Mouse (Mus musculus): ENCODE results near the gene 9130213A22Rik. TPM values are rescaled to one million over a fixed set of nuclear protein-coding genes. Genes with fewer than 3 reads are reported as not detected.

The 9130213A22Rik gene
- polyA plus RNA-seq, 1 experiment, result 1.3 TPM

DNA sequence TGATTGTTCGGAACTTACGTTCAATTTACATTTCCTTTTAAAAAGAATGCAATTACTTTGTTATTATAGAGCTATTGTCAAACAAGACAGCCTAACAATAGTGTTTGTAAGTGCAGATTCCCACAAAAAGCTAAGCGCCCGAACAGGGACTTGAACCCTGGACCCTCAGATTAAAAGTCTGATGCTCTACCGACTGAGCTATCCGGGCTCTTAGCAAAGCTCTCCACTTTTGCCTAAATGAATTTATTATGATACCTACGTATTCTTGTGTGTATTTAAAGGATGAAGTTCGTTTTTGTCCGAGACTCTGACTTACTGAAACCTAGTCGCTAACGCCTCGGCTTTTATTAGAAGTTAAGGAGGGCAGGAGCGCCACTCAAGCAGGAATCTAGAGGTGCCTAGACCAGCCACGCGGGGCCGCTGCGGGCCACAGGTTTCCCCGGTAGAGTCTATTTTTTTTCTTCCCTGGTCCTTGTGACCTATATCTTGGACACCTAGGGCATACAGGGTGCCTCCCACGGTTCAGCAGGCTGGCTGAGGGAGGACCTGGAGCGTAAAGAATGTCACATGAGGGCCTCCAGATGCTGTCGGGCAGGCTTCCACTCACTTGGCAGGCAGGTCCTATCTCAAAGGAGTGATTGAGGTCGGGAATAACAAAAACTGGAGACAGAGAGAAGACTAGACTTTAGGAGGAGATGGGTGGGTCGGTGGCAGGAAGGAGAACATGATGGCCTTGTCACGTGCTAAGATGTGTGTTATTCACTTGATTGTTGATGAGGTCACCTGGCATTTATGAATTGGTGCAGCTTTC lies 2.9 kb upstream of the 9130213A22Rik start:
- peak overlapping the region; percentile 74 for H3K27ac ChIP-seq (ENCODE audit: control insufficient read depth, insufficient read depth, low read length)
- H3K27me3 ChIP-seq (ENCODE audit: control insufficient read depth, insufficient read depth, low read length), result peaks cover 13% of the 10 kb centered on the region
- no peaks in the 10 kb centered on the region for H3K36me3 ChIP-seq (ENCODE audit: control insufficient read depth, insufficient read depth, low read length)
- peak overlapping the region; percentile 67 for H3K4me3 ChIP-seq (ENCODE audit: control insufficient read depth, insufficient read depth, low read length)
- WGBS, result under 1% methylated on average over 24 of the region's 24 CpGs
- DNase-seq, result peak; percentile 80
- TF ChIP-seq POLR2A (IDR thresholded peaks at IDR 0.05; ENCODE audit: control insufficient read depth, extremely low read depth, insufficient read depth, low read length, poor library complexity), result no peak
- TF ChIP-seq CTCF (IDR thresholded peaks at IDR 0.05; ENCODE audit: borderline replicate concordance, control insufficient read depth, extremely low read depth, insufficient read depth, low read length, poor library complexity), result no peak
- peaks cover 33% of the 10 kb centered on the region for H3K4me1 ChIP-seq (replicated peaks; ENCODE audit: control insufficient read depth, insufficient read depth, low read length)

DNA sequence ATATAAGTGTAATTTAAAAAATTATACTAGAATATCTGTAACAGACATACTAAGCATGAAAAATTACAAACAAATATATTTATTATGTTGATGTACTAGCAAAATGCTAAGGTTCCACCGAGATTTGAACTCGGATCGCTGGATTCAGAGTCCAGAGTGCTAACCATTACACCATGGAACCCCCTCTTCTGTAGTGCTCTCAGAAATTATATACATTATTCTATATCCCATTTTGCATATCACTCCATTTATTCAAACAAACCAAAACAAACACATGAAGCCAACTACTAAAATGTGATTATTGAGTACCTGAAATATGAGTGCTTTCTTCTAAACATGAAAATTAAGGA lies 2.1 kb upstream of the 9130213A22Rik start:
- Histone ChIP-seq H3K36me3 (ENCODE audit: control insufficient read depth, insufficient read depth, low read length) (no peaks in the 10 kb centered on the region), H3K4me3 (ENCODE audit: control insufficient read depth, insufficient read depth, low read length) (no peak overlapping the region), H3K4me1 (replicated peaks; ENCODE audit: control insufficient read depth, insufficient read depth, low read length) (peaks cover 36% of the 10 kb centered on the region), H3K27ac (ENCODE audit: control insufficient read depth, insufficient read depth, low read length) (no peak overlapping the region), H3K27me3 (ENCODE audit: control insufficient read depth, insufficient read depth, low read length) (peaks cover 13% of the 10 kb centered on the region)
- 0% methylated on average over 3 of the region's 3 CpGs for WGBS
- DNase-seq, result peak; percentile 64
- TF ChIP-seq CTCF (IDR thresholded peaks at IDR 0.05; ENCODE audit: borderline replicate concordance, control insufficient read depth, extremely low read depth, insufficient read depth, low read length, poor library complexity) (no peak), POLR2A (IDR thresholded peaks at IDR 0.05; ENCODE audit: control insufficient read depth, extremely low read depth, insufficient read depth, low read length, poor library complexity) (no peak)

- DNase-seq, result peak; percentile 78
- Histone ChIP-seq H3K4me1 (replicated peaks; ENCODE audit: control insufficient read depth, insufficient read depth, low read length) (peaks cover 40% of the 10 kb centered on the region), H3K4me3 (ENCODE audit: control insufficient read depth, insufficient read depth, low read length) (peak overlapping the region; percentile 77), H3K36me3 (ENCODE audit: control insufficient read depth, insufficient read depth, low read length) (no peaks in the 10 kb centered on the region), H3K27ac (ENCODE audit: control insufficient read depth, insufficient read depth, low read length) (peak overlapping the region; percentile 49), H3K27me3 (ENCODE audit: control insufficient read depth, insufficient read depth, low read length) (peaks cover 13% of the 10 kb centered on the region)
- under 1% methylated on average over 31 of the region's 31 CpGs for WGBS
- TF ChIP-seq POLR2A (IDR thresholded peaks at IDR 0.05; ENCODE audit: control insufficient read depth, extremely low read depth, insufficient read depth, low read length, poor library complexity), result no peak
- TF ChIP-seq CTCF (IDR thresholded peaks at IDR 0.05; ENCODE audit: borderline replicate concordance, control insufficient read depth, extremely low read depth, insufficient read depth, low read length, poor library complexity), result no peak
Measured at GRCm38 (mm10) chr11:69123693-69124497, 1.5 kb upstream of the 9130213A22Rik start.

- WGBS, result 2% methylated on average over 29 of the region's 29 CpGs
- Histone ChIP-seq H3K4me1 (replicated peaks; ENCODE audit: control insufficient read depth, insufficient read depth, low read length) (peaks cover 44% of the 10 kb centered on the region), H3K36me3 (ENCODE audit: control insufficient read depth, insufficient read depth, low read length) (no peaks in the 10 kb centered on the region), H3K4me3 (ENCODE audit: control insufficient read depth, insufficient read depth, low read length) (peak overlapping the region; percentile 77), H3K27me3 (ENCODE audit: control insufficient read depth, insufficient read depth, low read length) (peaks cover 13% of the 10 kb centered on the region), H3K27ac (ENCODE audit: control insufficient read depth, insufficient read depth, low read length) (no peak overlapping the region; the same call in 1 of the 2 replicates)
- no peak for TF ChIP-seq CTCF (IDR thresholded peaks at IDR 0.05; ENCODE audit: borderline replicate concordance, control insufficient read depth, extremely low read depth, insufficient read depth, low read length, poor library complexity)
- peak; percentile 83 for DNase-seq
Measured at GRCm38 (mm10) chr11:69123056-69123692, 785 bp upstream of the 9130213A22Rik start.

GRCm38 (mm10) chr11:69121741-69122335 lies 551 bp downstream of the 9130213A22Rik start:
- WGBS, result 1% methylated on average over 32 of the region's 32 CpGs
- peak; percentile 33 for DNase-seq
- H3K36me3 ChIP-seq (ENCODE audit: control insufficient read depth, insufficient read depth, low read length), result no peaks in the 10 kb centered on the region

More at GRCm38 (mm10) chr11:69121741-69122335, 551 bp downstream of the 9130213A22Rik start:
- Histone ChIP-seq H3K27ac (ENCODE audit: control insufficient read depth, insufficient read depth, low read length) (no peak overlapping the region), H3K4me1 (replicated peaks; ENCODE audit: control insufficient read depth, insufficient read depth, low read length) (peaks cover 49% of the 10 kb centered on the region), H3K4me3 (ENCODE audit: control insufficient read depth, insufficient read depth, low read length) (peak overlapping the region; percentile 77), H3K27me3 (ENCODE audit: control insufficient read depth, insufficient read depth, low read length) (peaks cover 13% of the 10 kb centered on the region)
- TF ChIP-seq POLR2A (IDR thresholded peaks at IDR 0.05; ENCODE audit: control insufficient read depth, extremely low read depth, insufficient read depth, low read length, poor library complexity), result no peak
- TF ChIP-seq CTCF (IDR thresholded peaks at IDR 0.05; ENCODE audit: borderline replicate concordance, control insufficient read depth, extremely low read depth, insufficient read depth, low read length, poor library complexity), result no peak
